Mouse (Mus musculus) gastrocnemius, adult 2 months (tissue): Measurements from ENCODE around the gene Ftsj1. TPM values are rescaled to one million over a fixed set of nuclear protein-coding genes. Genes with fewer than 3 reads are reported as not detected.
A peak's percentile ranks its signal among the peaks of the same experiment; 100 is the strongest.

Source experiments
- DNase-seq: peaks from one replicate; pipeline ENCODE4 v3.0.0; 2022
- H3K27ac ChIP-seq: fragments of 200-600 bp; 2 replicates; pipeline ENCODE4 v1.8.1; 2022; ENCODE audit warnings: mild to moderate bottlenecking
- H3K4me3 ChIP-seq: fragments of 200-600 bp; 2 replicates; pipeline ENCODE4 v1.8.1; 2022; ENCODE audit warnings: mild to moderate bottlenecking, moderate library complexity
- CTCF ChIP-seq: fragments of 200-600 bp; IDR thresholded peaks from 2 replicates; pipeline ENCODE4 v1.8.1; 2022; ENCODE audit warnings: antibody characterized with exemption, mild to moderate bottlenecking, moderate library complexity
- intact Hi-C: fragments of 180-260 bp; cut with DNase I; formaldehyde crosslinking; loops from one replicate; pipeline ENCODE4 v1.15.1; 2025
- long read RNA-seq, 2 experiments: library from polyadenylated mRNA; stranded (forward); transcript quantifications; one replicate each; pipeline ENCODE4 v2.0.0; 2021
- total RNA-seq, 2 experiments: library from RNA; stranded (reverse); gene quantifications; 2 replicates each; pipeline ENCODE4 v1.2.3; 2021

Ftsj1 gene
- total RNA-seq = 10 to 100 TPM; 13.9 to 16.0 TPM
- long read RNA-seq, experiment 1, transcript Ftsj1-203 (13 exons, 1,656 nt) = major isoform, 16 of 19 reads
- long read RNA-seq, experiment 1, partial matches to known transcripts = 2 of 19 reads
- long read RNA-seq, experiment 1, other reads (novel, unspliced or antisense) = 0 of 19 reads
- long read RNA-seq, experiment 2, transcript Ftsj1-203 (13 exons, 1,656 nt) = major isoform, 18 of 26 reads
- long read RNA-seq, experiment 2, partial matches to known transcripts = 2 of 26 reads
- long read RNA-seq, experiment 2, other reads (novel, unspliced or antisense) = 2 of 26 reads

DNA sequence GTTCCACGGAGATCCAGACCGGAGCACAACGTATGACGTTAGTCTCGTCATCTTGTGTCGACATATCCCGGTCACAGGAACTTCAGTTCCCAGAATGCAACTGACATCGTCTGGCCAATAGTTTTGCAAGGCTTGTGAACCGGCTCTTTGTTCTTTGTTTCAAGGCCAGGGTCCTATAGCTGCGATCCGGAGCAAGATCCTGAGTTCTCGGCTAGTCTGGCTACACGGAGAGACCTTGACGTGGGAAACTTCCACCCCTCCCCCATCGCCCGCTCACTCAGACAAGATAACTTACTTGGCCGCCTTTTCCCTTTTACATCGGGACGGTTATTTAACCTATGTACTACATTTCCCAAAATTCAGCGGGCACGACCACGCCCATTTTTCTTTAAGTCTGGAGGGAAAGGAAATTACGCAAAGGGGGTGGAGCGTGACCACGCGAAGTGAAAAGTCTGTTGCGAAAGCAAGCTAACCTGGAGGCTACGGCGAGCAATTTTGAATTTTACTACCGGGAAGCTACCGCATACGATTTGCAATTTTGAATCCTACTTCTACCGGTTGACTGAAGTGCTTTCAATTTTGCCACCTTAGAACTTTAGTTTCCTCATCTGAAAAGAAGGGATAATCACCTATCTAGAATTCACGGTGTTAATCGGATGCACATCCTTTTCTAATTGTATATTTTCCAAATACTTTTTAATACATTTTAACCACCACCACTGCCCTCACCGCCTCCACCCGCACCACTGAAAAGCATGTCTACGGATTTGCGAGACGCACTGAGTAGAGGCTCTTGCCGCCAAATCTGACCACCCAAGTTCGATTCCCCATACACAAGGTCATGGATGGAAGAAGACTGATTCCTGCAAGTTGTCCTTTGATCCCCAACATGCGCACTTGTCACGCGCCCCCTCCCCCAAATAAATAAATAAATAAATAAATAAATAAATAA lies at the start of gene Ftsj1:
Gene Ftsj1, minus strand, starts transcription at position 73 of the 952 bp plus-strand sequence.
- peak; percentile 83 for DNase-seq
- intact Hi-C loops = loop anchor here (10.0 kb wide), 1 partner anchor 178 kb away; the partner anchor contains the start of gene Suv39h1
- peak within 1 kb of the TSS; percentile 87 for H3K4me3 ChIP-seq
- no peak for TF ChIP-seq CTCF
- H3K27ac ChIP-seq = peak within 1 kb of the TSS; percentile 87

DNA sequence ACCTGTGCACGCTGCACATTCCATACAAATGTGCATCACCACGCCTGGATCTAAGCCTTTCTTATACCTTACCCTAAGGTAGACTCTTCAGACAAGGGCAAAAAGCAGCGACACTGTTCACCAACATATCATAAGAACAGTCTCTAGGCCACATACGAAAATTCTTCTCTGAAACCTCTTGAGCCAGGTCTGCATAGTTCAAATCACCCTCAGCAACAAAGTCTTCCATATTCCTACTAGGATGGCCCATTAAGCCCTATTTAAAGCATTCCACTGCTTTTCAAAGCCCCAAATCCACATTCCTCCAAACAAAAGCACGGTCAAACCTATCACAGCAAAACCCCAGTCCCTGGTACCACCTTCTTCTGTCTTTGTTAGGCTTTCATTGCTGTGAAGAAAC lies 36.4 kb upstream of the Ftsj1 start:
- H3K27ac ChIP-seq = no peak overlapping the region
- no peak for TF ChIP-seq CTCF
- intact Hi-C loops = no loop called here

DNA sequence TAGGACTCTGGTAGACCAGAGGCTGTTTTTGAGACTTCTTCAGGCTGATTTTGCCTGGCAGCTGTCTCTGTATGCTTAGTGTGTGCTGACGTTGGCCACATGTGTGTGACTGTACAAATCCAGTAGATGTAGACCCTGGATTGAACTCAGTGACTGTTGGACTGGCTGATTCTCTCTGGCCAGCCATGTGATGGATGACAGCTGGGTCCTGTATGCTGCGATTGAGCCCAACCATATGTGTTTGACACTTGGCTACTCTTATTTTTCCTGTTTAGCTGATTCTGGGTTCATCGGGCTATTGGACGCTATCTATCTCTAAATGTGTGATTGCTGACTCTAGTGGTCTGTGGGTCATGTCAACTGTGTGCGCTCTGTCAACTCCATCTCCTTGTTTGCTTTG lies 21.9 kb upstream of the Ftsj1 start:
- no peak overlapping the region for H3K27ac ChIP-seq
- no peak overlapping the region for H3K4me3 ChIP-seq
- no peak for DNase-seq
- no peak for TF ChIP-seq CTCF
- intact Hi-C loops = no loop called here

More for the DNA sequence above, 36.4 kb upstream of the Ftsj1 start:
- DNase-seq = no peak
- H3K4me3 ChIP-seq = no peak overlapping the region

DNA sequence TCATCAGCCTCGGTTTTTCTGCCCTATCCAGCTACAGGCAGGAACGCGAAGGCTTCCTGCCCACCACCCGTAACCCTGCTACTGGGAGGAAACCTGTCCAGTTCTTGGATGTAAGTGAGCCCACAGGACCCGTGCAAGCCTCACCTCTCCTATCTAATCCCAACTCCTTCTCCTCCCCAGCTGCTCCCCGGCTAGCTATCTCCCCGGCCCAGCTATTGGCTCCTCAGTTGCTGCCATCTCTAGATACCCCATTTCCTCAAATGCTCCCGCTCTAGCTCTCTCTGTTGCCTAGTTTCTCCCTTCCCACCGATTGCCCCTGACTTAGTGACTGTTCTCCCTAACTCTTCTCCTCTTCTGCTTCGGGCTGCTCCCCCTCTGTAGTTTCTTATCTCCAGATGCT lies 19.8 kb upstream of the Ftsj1 start:
- H3K27ac ChIP-seq = no peak overlapping the region
- no peak overlapping the region for H3K4me3 ChIP-seq
- intact Hi-C loops = no loop called here
- DNase-seq = no peak
- TF ChIP-seq CTCF = no peak

DNA sequence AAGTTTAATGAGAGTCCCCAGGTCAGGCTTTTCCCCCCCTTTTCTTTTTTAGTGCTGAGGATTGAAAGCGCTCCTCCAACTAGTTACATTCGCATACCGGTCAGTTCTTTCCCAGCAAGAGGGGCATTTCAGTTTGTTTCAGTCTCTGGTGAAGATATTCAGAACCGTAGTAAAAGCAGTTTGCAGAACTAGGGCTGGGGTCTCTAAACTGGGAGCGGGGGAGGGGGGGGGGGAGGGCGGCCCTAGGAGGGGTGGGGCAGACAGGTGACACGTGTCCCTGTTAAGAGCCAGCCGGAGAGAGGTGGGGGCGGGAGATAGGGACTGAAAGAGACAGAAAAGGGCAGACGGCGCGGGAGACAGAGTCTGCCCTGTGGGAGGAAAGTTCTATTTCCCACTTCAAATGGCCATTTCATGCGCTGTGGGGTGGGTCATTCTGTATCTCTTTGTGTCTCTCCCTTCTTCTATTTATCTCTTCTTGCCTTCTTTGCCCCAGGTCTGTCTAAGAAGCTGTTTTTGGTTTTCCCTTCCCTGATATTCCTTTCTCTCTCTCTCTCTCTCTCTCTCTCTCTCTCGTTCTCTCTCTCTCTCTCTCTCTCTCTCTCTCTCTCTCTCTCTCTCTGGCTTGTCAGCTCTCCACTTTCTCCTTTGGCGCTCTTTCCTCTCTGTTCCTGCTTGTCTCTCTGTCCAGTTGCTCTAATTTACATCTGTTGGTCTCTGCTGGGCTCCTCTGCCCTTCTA lies 19.0 kb upstream of the Ftsj1 start, which contains the start of gene Slc38a5:
Gene Slc38a5, plus strand, starts transcription at position 51 of the 738 bp plus-strand sequence.
- intact Hi-C loops = no loop called here
- DNase-seq = no peak
- Histone ChIP-seq H3K4me3 (peak within 1 kb of the TSS; percentile 26; the same call in 1 of the 2 replicates), H3K27ac (no peak within 1 kb of the TSS)
- no peak for TF ChIP-seq CTCF

DNA sequence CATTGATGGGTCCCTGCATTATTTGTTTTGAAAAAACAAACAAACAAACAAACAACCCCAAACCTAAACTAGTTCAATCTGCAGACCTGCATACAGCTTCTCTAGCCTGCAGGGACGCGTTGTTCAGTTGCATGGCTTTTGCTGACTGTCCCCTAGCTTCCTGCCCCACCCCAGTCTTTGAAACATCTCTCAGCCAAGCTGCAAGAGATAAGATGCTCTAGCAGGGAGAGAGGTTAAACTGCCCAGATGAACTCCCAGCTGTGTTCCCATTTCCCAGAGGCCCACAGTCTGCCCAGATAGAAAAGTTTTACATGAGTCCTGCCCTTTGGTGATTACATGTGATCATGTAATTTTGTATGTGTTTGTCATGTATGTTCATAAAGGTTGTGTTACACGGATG lies 12.0 kb upstream of the Ftsj1 start:
- Histone ChIP-seq H3K4me3 (no peak overlapping the region), H3K27ac (no peak overlapping the region)
- DNase-seq = no peak
- TF ChIP-seq CTCF = no peak
- intact Hi-C loops = no loop called here

DNA sequence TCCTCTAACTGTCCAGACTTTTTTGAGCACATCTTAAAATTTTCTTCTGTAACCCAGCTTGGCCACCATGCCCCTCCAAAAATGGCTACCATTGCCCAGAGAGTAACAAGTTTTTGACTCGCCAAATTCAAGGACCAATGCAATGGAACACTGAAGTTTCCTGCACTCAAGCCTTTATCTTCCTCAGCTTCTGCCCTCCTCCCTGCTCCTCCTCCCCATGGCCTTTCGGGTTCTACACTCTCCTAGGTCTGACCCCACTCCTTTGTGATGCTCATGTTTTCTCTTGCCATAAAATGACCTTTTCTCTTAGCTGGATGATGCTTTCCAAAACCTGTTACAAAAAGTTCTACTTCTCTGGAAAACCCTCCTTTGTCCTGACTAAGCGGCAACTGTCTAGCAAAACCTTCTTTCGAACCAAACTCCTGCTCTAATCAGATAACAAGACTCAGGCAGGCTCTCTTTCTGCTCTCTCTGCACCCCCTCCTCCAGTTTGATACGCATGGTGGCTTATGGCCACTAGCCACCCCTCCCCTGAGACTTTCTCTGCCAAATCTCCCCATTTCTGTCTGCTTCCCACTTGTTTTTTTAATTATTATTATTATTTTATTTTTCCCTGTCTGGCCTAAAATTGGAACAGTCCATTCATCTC lies 11.1 kb upstream of the Ftsj1 start:
- intact Hi-C loops = no loop called here
- DNase-seq = no peak
- H3K27ac ChIP-seq = no peak overlapping the region
- no peak for TF ChIP-seq CTCF
- no peak overlapping the region for H3K4me3 ChIP-seq

DNA sequence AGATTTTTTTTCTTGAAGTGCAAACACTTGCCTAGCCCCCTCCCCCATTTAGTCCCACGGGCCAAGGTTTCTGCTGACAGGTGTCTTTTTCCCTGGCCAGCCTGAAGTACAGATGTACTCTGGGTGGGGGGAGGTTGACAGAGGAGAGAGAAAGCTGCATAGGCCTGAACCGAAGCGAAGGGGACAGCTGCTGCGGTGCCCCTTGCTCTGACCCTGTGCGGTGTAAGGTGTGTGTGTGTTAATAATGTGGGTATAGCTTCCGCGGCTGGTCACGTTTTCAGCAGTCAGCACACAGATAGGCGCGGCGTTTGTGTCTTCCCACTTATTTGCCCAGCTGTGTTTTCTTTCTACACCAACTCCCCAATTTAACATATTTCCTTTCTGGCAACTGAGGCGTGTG lies 7.3 kb upstream of the Ftsj1 start:
- intact Hi-C loops = loop anchor here (10.0 kb wide), 1 partner anchor 185 kb away; the partner anchor contains the start of gene Suv39h1
- H3K4me3 ChIP-seq = no peak overlapping the region
- TF ChIP-seq CTCF = no peak
- DNase-seq = no peak
- no peak overlapping the region for H3K27ac ChIP-seq

DNA sequence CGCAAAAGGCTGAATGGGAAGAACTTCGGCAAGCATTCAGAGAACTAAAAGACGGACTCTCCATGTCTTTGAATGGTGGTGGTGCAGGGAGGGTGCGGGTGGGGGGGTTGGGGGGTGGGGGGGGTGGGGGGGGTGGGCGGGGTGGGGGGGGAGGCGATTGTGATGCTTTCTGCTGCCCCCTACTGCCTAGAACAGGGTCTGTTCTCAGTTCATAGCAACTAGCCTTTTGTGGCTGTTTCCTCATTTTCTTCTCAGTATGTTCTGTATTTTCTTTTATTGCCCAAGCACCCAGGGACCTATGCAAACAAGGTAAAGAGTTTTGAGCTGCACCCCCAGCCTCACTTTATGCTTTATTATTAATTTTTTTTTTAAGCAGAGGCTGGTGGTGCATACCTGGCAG lies 3.6 kb upstream of the Ftsj1 start:
- H3K27ac ChIP-seq = no peak overlapping the region
- DNase-seq = no peak
- intact Hi-C loops = loop anchor here (10.0 kb wide), 1 partner anchor 181 kb away; the partner anchor contains the start of gene Suv39h1
- peak; percentile 11; the same call in 1 of the 2 replicates for TF ChIP-seq CTCF
- no peak overlapping the region for H3K4me3 ChIP-seq

DNA sequence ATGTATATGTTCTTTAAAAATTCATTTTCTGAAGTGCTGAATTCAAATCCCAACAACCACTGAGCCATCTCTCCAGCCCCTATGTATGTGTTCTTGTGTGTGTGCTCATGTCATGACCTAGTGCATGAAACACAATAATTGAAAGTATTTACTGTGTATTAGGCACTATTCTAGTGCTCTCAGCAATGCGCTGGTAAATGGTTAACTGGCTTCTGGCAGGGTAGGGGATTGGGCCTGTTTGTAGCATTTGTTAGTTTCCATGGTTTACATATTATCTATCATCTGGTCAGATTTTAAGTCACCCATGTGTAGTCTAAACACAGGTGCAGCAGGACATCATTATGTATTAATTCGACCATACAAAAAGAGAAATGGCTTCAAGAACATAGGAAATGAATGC lies 1.5 kb upstream of the Ftsj1 start:
- Histone ChIP-seq H3K4me3 (no peak overlapping the region), H3K27ac (no peak overlapping the region)
- intact Hi-C loops = loop anchor here (10.0 kb wide), 1 partner anchor 179 kb away; the partner anchor contains the start of gene Suv39h1
- TF ChIP-seq CTCF = no peak
- no peak for DNase-seq

DNA sequence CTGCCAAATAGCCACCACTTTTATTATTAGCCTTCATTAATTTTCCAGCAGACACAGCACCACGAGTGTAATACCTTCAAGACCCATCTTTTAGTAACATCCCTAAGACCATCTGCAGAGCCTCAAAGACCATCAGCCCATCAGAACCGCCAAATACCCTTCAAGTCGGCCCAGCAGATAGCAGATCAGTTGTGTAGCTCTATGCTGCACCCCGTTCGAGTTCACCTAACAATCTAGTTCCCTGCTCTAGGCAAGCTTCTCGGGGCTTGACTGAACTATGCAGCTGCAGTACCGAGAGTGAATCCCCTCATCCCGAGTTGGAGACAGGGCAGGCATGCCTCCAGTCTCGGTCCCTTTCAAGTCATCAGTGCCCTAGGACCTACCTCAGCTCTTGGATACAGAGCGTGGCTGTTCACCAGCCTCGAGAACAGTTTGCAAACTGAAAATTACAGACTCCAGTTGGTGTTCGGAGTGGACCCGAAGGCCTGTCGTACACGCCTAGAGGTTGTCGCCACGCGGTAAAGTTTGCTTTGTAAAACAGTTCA lies 345 bp downstream of the Ftsj1 start:
- no peak for TF ChIP-seq CTCF
- no peak for DNase-seq
- Histone ChIP-seq H3K4me3 (peak overlapping the region; percentile 87), H3K27ac (peak overlapping the region; percentile 87)
- intact Hi-C loops = loop anchor here (10.0 kb wide), 1 partner anchor 177 kb away; the partner anchor contains the start of gene Suv39h1
